Mouse (Mus musculus) embryonic facial prominence, embryonic 15.5 days (tissue): ENCODE data around the gene Sfi1. TPM values are rescaled to one million over a fixed set of nuclear protein-coding genes. Genes with fewer than 3 reads are reported as not detected.

Experiments
- ATAC-seq: fragments of 200-750 bp; cut with Nextera tagmentation; 2 replicates; pipeline ENCODE4 v1.8.0; 2017; ENCODE audit warnings: low read depth, moderate TSS enrichment; ENCODE audit not compliant: insufficient number of reproducible peaks, low FRiP score, low TSS enrichment
- H3K27ac ChIP-seq: fragments of 300-500 bp; sonication (generic); replicated peaks from 2 replicates; pipeline ENCODE4 v1.5.1; 2015; ENCODE audit warnings: mild to moderate bottlenecking, inconsistent platforms
- H3K27me3 ChIP-seq: fragments of 300-500 bp; sonication (generic); 2 replicates; pipeline ENCODE4 v1.6.1; 2015; ENCODE audit warnings: inconsistent platforms
- H3K36me3 ChIP-seq: fragments of 300-500 bp; sonication (generic); 2 replicates; pipeline ENCODE4 v1.6.1; 2015; ENCODE audit warnings: mild to moderate bottlenecking, inconsistent platforms
- H3K4me1 ChIP-seq: fragments of 300-500 bp; sonication (generic); 2 replicates; pipeline ENCODE4 v1.6.1; 2015; ENCODE audit warnings: inconsistent platforms
- H3K4me2 ChIP-seq: fragments of 300-500 bp; sonication (generic); replicated peaks from 2 replicates; pipeline ENCODE4 v1.6.1; 2015; ENCODE audit warnings: mild to moderate bottlenecking, inconsistent platforms
- H3K4me3 ChIP-seq: fragments of 300-500 bp; sonication (generic); replicated peaks from 2 replicates; pipeline ENCODE4 v1.5.1; 2015; ENCODE audit warnings: mild to moderate bottlenecking, inconsistent platforms
- H3K9ac ChIP-seq: fragments of 300-500 bp; sonication (generic); 2 replicates; pipeline ENCODE4 v1.6.1; 2015; ENCODE audit warnings: inconsistent platforms
- H3K9me3 ChIP-seq: fragments of 300-500 bp; sonication (generic); replicated peaks from 2 replicates; pipeline ENCODE4 v1.6.1; 2016; ENCODE audit warnings: inconsistent platforms
- WGBS: fragments of 180-500 bp; shearing (Covaris S2); methylation state at CpG from one replicate; pipeline ENCODE4 v1.1.7; 2015; 5-methylcytosine and 5-hydroxymethylcytosine counted together
- polyA plus RNA-seq: library from polyadenylated mRNA; unstranded; fragments of >200 nt; fragmentation: Nextera tagmentation; extraction: Ambion mirVana; gene quantifications from 2 replicates; pipeline ENCODE4 v1.2.1, GENCODE M21; 2015

Sfi1 gene
- polyA plus RNA-seq = 18.1 and 18.6 TPM in 2 replicates

DNA sequence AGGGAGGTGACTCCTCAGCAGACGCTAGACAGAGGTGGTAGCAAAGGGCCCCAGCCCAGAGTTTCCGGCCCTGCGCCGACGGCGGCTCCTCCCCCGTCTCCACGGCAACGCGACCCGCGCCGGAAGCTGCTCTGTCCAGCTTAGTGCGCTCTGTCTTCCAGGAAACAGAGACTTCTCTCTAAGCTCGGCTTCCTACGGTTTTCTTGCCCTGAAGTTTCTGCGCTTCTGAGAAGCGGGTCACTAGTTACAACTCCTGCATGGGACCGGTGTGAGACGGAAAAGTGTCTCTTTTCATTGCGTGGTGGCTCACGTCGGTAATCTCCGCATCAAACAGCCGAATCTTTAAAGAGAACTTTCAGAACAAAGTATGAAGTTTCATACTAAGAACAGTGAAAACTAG, at the start of gene Sfi1:
TSS of gene Sfi1 (minus strand) at position 101 of the 400 bp plus-strand sequence.
- Histone ChIP-seq H3K27ac (no peak within 1 kb of the TSS), H3K4me1 (no peaks in the 10 kb centered on the region), H3K4me3 (no peak within 1 kb of the TSS), H3K27me3 (no peaks in the 10 kb centered on the region), H3K36me3 (no peaks in the 10 kb centered on the region), H3K9me3 (no peaks in the 10 kb centered on the region), H3K4me2 (no peak within 1 kb of the TSS), H3K9ac (no peak within 1 kb of the TSS)
- no peak for ATAC-seq
- 86% methylated on average over 25 of the region's 25 CpGs for WGBS

DNA sequence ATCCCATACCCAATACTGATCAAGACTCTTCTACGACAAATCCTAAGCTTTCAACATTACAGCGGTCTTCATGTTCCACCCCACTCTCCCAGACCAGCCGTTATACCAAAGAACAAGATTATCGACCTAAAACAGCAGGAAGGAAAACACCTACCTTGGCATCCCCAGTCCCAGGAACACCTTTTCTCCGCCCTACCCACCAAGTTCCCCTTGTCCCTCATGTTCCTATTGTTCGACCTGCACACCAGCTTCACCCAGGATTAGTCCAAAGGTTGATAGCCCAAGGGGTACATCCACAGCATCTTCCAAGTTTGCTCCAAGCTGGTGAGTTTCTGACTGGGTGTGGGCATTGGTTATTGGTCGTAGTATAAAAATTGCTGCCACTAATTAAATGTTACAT, 49.1 kb upstream of the Sfi1 start:
- Histone ChIP-seq H3K36me3 (peaks cover 87% of the 10 kb centered on the region), H3K27me3 (no peaks in the 10 kb centered on the region), H3K9me3 (no peaks in the 10 kb centered on the region), H3K4me3 (no peak overlapping the region), H3K9ac (no peak overlapping the region), H3K4me2 (no peak overlapping the region), H3K4me1 (no peaks in the 10 kb centered on the region), H3K27ac (no peak overlapping the region)
- ATAC-seq = no peak
- 94% methylated on average over 7 of the region's 7 CpGs for WGBS

DNA sequence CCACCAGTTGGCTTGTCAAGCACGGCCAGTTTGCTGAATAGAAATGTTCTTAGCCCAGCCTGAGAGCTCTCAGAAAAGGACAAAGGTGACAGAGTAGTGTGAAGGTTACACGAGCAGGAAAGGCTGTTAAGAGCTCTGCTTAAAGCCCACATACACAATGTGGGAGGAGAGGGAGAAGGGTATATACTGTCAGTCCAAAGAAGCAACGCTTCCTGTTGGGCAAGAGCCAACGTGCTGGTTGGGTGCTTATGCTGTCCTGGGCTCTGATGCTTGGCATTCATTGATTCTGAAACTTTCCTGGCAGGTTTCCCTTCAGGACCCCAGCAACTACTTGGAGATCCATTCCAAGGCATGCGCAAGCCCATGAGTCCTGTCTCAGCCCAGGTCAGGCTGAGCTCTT, 42.0 kb upstream of the Sfi1 start:
- 89% methylated on average over 5 of the region's 5 CpGs for WGBS
- H3K9ac ChIP-seq = no peak overlapping the region
- no peak for ATAC-seq
- no peaks in the 10 kb centered on the region for H3K9me3 ChIP-seq
- H3K4me3 ChIP-seq = no peak overlapping the region
- no peaks in the 10 kb centered on the region for H3K4me1 ChIP-seq
- H3K36me3 ChIP-seq = peaks cover 87% of the 10 kb centered on the region
- H3K27ac ChIP-seq = no peak overlapping the region
- no peaks in the 10 kb centered on the region for H3K27me3 ChIP-seq
- H3K4me2 ChIP-seq = no peak overlapping the region

DNA sequence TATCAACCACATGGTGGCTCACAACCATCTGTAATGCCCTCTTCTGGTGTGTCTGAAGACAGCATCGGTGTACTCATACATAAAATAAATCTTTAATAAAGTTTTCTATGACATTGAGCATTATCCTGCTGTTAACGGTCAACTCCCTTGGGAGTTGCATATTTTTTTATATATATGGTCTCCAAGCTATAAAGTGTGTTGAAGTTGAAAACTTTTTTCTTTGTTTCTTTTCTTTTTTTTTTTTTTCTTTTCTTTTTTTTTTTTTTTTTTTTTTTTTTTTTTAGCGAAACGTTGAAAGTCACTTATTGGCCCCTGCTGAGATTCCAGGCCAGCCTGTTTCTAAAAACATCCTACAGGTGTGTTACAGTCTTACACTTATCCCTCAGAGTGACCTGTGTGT, 40.4 kb upstream of the Sfi1 start:
- no peak for ATAC-seq
- H3K27ac ChIP-seq = no peak overlapping the region
- no peak overlapping the region for H3K9ac ChIP-seq
- no peak overlapping the region for H3K4me3 ChIP-seq
- peaks cover 86% of the 10 kb centered on the region for H3K36me3 ChIP-seq
- H3K9me3 ChIP-seq = no peaks in the 10 kb centered on the region
- H3K4me1 ChIP-seq = no peaks in the 10 kb centered on the region
- no peak overlapping the region for H3K4me2 ChIP-seq
- 94% methylated on average over 4 of the region's 4 CpGs for WGBS
- H3K27me3 ChIP-seq = no peaks in the 10 kb centered on the region

DNA sequence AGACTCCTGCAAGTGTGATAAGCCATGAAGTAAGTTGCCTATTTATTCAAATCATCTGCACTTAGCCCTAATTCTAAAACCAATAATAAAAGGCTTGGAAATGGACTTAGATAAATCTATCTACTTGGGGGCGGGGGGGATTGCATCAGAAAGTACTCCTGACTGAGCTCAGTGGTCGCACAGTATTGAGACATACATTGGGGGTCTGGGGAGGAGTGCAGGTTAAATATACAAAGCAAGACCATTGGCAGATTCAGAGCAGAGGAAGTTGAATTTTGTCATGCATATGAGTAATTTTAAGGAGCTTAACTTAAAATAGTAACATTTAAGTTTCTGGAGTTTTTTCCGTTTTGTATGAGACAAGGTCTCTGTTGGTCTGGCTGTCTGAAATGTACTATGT, 39.0 kb upstream of the Sfi1 start:
- H3K4me1 ChIP-seq = no peaks in the 10 kb centered on the region
- H3K36me3 ChIP-seq = peaks cover 81% of the 10 kb centered on the region
- no peak overlapping the region for H3K4me2 ChIP-seq
- ATAC-seq = no peak
- H3K4me3 ChIP-seq = no peak overlapping the region
- no peak overlapping the region for H3K27ac ChIP-seq
- H3K9ac ChIP-seq = no peak overlapping the region
- WGBS = 76% methylated on average over 3 of the region's 3 CpGs
- no peaks in the 10 kb centered on the region for H3K27me3 ChIP-seq
- no peaks in the 10 kb centered on the region for H3K9me3 ChIP-seq

DNA sequence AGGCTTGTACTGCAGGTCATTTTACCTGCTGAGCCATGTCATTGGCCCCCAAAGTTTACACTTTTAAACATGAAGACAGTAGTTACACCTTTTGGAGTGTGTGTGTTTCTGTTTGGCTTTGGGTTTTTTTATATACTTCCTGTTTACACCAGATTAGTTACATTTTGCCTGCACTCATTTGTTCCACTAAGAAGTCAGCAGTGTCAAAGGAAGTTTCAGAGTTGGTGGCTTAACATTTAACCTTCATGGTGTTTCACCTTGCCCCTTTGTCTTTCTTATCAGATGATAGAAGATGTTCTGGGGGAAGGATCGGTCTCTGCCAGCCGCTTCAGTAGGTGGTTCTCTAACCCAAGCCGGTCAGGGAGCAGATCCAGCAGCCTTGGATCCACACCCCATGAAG, 33.9 kb upstream of the Sfi1 start:
- H3K9me3 ChIP-seq = no peaks in the 10 kb centered on the region
- H3K9ac ChIP-seq = no peak overlapping the region
- H3K36me3 ChIP-seq = peaks cover 79% of the 10 kb centered on the region
- no peak for ATAC-seq
- no peaks in the 10 kb centered on the region for H3K4me1 ChIP-seq
- no peaks in the 10 kb centered on the region for H3K27me3 ChIP-seq
- WGBS = 97% methylated on average over 3 of the region's 3 CpGs
- H3K27ac ChIP-seq = no peak overlapping the region
- no peak overlapping the region for H3K4me2 ChIP-seq
- no peak overlapping the region for H3K4me3 ChIP-seq

DNA sequence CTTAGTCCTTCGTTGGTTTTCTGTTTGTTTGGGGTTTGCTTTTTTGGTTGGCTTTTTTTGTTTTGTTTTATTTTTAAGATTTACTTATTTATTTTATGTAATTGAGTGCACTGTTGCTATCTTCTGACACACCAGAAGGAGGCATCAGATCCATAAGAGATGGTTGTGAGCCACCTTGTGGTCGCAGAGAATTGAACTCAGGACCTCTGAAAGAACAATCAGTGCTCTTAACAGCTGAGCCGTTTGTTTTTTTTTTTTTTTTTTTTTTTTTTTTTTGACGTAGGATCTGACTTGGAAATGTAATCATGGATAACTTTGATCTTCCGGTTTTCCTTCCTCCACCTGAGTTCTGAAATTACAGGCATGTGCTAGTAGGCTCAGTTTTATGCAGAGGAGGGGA, 29.8 kb upstream of the Sfi1 start:
- H3K4me2 ChIP-seq = no peak overlapping the region
- no peak overlapping the region for H3K9ac ChIP-seq
- no peak for ATAC-seq
- no peak overlapping the region for H3K4me3 ChIP-seq
- H3K36me3 ChIP-seq = peaks cover 72% of the 10 kb centered on the region
- no peaks in the 10 kb centered on the region for H3K4me1 ChIP-seq
- no peaks in the 10 kb centered on the region for H3K27me3 ChIP-seq
- 59% methylated on average over 5 of the region's 5 CpGs for WGBS
- no peaks in the 10 kb centered on the region for H3K9me3 ChIP-seq
- no peak overlapping the region for H3K27ac ChIP-seq

DNA sequence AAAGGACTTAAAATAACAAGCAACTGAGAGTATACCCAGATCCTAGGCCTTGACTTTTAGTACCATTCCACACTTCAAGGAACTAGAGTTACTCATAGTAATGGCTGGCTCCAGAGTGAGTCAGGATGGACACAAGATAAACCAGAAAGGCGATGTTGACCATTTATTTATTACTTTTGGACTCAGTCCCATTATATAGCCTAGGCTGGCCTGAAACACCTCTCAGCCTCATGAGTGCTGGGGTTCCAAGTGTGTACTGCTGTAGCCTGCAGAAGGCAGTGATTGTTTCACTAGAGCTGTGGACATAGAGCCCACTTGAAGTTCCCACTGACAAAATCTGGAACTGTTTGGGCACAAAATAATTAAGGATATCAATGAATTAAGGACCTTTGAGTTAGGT, 19.3 kb upstream of the Sfi1 start:
- Histone ChIP-seq H3K4me2 (no peak overlapping the region), H3K36me3 (peaks cover 65% of the 10 kb centered on the region), H3K9me3 (no peaks in the 10 kb centered on the region), H3K27me3 (no peaks in the 10 kb centered on the region), H3K9ac (no peak overlapping the region), H3K27ac (no peak overlapping the region), H3K4me3 (no peak overlapping the region), H3K4me1 (no peaks in the 10 kb centered on the region)
- WGBS = 92% methylated on average over 1 of the region's 1 CpGs
- no peak for ATAC-seq

DNA sequence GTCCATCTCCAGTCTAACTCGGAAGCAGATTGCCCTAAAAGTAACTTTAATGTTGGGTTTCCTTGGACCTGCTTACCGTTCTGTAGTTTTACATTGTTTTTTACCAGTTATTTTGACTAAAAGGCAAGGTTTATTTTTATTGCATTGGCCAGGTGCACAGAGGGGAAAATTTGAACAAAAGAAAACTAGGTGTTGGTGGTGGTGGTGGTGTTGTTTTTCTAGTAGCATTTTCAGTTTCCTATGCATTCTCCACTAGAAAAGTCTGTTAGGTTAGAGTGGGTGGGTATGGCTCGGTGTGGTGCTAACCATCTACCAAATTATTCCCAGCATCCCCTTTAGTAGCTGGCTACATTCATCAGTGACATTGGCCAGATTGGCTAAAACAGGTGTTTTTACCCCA, 13.5 kb upstream of the Sfi1 start:
- H3K4me1 ChIP-seq = no peaks in the 10 kb centered on the region
- WGBS = 94% methylated on average over 3 of the region's 3 CpGs

DNA sequence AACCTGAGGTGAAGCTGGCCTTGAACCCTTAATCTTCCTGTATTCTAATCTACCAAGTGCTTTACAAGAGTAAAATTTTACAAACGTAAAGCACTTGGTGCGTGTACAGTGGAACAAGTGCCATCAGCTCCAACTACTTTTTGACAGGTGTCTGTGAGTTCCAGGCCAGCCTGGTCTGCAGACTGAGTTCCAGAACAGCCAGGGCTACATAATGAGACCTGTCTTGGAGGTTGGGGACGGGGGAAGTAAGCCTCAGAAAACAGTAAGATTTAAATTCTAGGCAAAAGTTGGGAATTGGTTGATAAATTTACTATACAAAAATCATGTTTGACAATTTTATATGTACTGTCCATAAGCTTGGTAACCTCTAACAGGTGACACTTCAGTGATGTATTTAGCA, 11.9 kb upstream of the Sfi1 start:
- H3K4me3 ChIP-seq = no peak overlapping the region
- no peak overlapping the region for H3K9ac ChIP-seq
- H3K4me2 ChIP-seq = no peak overlapping the region
- no peak overlapping the region for H3K27ac ChIP-seq
- no peaks in the 10 kb centered on the region for H3K9me3 ChIP-seq
- no peaks in the 10 kb centered on the region for H3K27me3 ChIP-seq
- no peak for ATAC-seq
- peaks cover 38% of the 10 kb centered on the region for H3K36me3 ChIP-seq
- no peaks in the 10 kb centered on the region for H3K4me1 ChIP-seq
- WGBS = 92% methylated on average over 3 of the region's 3 CpGs

More for the DNA sequence above, 13.5 kb upstream of the Sfi1 start:
- Histone ChIP-seq H3K4me3 (no peak overlapping the region), H3K27ac (no peak overlapping the region), H3K9me3 (no peaks in the 10 kb centered on the region), H3K4me2 (no peak overlapping the region), H3K36me3 (peaks cover 46% of the 10 kb centered on the region), H3K27me3 (no peaks in the 10 kb centered on the region), H3K9ac (no peak overlapping the region)
- ATAC-seq = no peak

DNA sequence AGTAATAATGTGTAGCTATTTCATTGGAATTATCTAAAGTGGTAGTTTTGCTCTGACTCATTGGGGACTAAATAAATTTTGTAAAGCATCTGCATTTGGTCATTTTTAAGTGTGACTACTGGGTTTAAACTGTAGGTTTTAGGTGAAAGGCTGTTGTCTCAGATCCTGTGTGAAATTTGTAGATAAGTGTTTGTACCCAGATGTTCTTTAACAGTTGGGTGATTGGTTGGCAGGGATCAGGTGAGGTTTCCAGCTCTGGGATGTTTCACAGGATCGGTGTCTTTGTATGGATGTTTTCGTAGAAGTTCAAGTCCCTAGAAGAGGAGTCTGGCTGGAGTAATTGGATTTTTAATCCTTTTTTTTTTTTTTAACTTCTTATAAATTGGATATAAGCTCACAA, 10.5 kb upstream of the Sfi1 start:
- H3K9me3 ChIP-seq = no peaks in the 10 kb centered on the region
- no peaks in the 10 kb centered on the region for H3K4me1 ChIP-seq
- peaks cover 31% of the 10 kb centered on the region for H3K36me3 ChIP-seq
- H3K27ac ChIP-seq = no peak overlapping the region
- peak overlapping the region; percentile 43 for H3K4me3 ChIP-seq
- H3K4me2 ChIP-seq = peak overlapping the region; percentile 19
- ATAC-seq = no peak
- H3K27me3 ChIP-seq = no peaks in the 10 kb centered on the region
- WGBS = 80% methylated on average over 2 of the region's 2 CpGs
- H3K9ac ChIP-seq = no peak overlapping the region

DNA sequence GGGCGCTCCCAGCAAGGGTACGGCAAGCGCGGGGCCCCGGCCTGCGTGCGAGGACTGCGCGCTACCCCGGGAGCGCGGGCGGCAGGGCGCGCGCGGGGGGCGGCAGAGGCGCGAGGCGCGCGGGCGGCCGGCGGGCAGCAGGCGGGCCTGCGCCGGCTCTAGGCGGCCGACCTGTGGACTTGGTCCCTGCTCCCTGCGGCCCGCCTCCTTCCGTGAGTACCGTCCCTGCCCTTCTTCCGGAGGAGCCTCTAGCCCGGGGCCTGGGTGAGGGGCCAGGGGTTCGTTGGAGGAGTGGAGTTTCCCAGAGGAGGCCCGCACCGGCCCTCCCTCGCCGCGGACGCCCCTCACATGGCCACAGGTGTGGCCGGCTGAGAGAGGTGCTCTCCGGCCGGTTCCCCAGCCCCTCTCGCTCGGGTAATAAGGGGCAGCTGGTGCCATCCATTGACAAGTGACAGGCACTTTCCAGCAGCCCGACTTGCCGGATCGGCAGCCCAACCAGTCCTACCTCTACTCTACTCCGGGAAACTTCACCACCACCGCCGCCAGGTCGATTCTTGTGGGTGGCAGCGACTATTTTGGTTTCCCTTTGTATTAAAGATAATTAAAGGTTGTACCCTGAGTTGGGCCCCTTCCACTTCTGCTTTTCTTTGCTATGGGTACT, 9.6 kb upstream of the Sfi1 start:
- Histone ChIP-seq H3K4me2 (peak overlapping the region; percentile 19), H3K27me3 (no peaks in the 10 kb centered on the region), H3K4me3 (peak overlapping the region; percentile 43), H3K27ac (peak overlapping the region; percentile 23), H3K4me1 (no peaks in the 10 kb centered on the region), H3K9ac (peak overlapping the region; percentile 6), H3K9me3 (no peaks in the 10 kb centered on the region), H3K36me3 (peaks cover 26% of the 10 kb centered on the region)
- 0 out of 2 replicates have a peak, but pooled peaks have one; percentile 0 for ATAC-seq
- under 1% methylated on average over 57 of the region's 57 CpGs for WGBS
